Mouse (Mus musculus) liver, embryonic 15.5 days (tissue): ENCODE measurements around the gene Cerkl. TPM values are rescaled to one million over a fixed set of nuclear protein-coding genes. Genes with fewer than 3 reads are reported as not detected.

Experiments used
- ATAC-seq: fragments of 200-750 bp; cut with Nextera tagmentation; 2 replicates; pipeline ENCODE4 v1.8.0; 2017; ENCODE audit warnings: moderate number of reproducible peaks, mild to moderate bottlenecking, moderate library complexity; ENCODE audit not compliant: insufficient read depth
- H3K27ac ChIP-seq: fragments of 300-500 bp; sonication (generic); replicated peaks from 2 replicates; pipeline ENCODE4 v1.5.1; 2015; ENCODE audit warnings: mild to moderate bottlenecking, inconsistent platforms
- H3K27me3 ChIP-seq: fragments of 300-500 bp; sonication (generic); 2 replicates; pipeline ENCODE4 v1.6.1; 2015; ENCODE audit warnings: mild to moderate bottlenecking, inconsistent platforms
- H3K36me3 ChIP-seq: fragments of 300-500 bp; sonication (generic); replicated peaks from 2 replicates; pipeline ENCODE4 v1.6.1; 2015; ENCODE audit warnings: moderate library complexity, mild to moderate bottlenecking, inconsistent platforms
- H3K4me1 ChIP-seq: fragments of 300-500 bp; sonication (generic); replicated peaks from 2 replicates; pipeline ENCODE4 v1.6.1; 2015; ENCODE audit warnings: inconsistent platforms
- H3K4me2 ChIP-seq: fragments of 300-500 bp; sonication (generic); 2 replicates; pipeline ENCODE4 v1.6.1; 2015; ENCODE audit warnings: moderate library complexity, mild to moderate bottlenecking, inconsistent platforms
- H3K4me3 ChIP-seq: fragments of 300-500 bp; sonication (generic); replicated peaks from 2 replicates; pipeline ENCODE4 v1.5.1; 2015; ENCODE audit warnings: mild to moderate bottlenecking, inconsistent platforms
- H3K9ac ChIP-seq: fragments of 300-500 bp; sonication (generic); 2 replicates; pipeline ENCODE4 v1.6.1; 2015; ENCODE audit warnings: moderate library complexity, mild to moderate bottlenecking, inconsistent platforms
- H3K9me3 ChIP-seq: fragments of 300-500 bp; sonication (generic); replicated peaks from 2 replicates; pipeline ENCODE4 v1.6.1; 2016; ENCODE audit warnings: inconsistent platforms
- WGBS: fragments of 180-500 bp; shearing (Covaris S2); methylation state at CpG from one replicate; pipeline ENCODE4 v1.1.7; 2015; ENCODE audit warnings: mixed read lengths; ENCODE audit not compliant: insufficient replicate concordance; 5-methylcytosine and 5-hydroxymethylcytosine counted together
- polyA plus RNA-seq: library from polyadenylated mRNA; unstranded; fragments of >200 nt; fragmentation: Nextera tagmentation; extraction: Ambion mirVana; gene quantifications from 2 replicates; pipeline ENCODE4 v1.2.1, GENCODE M21; 2015

Cerkl gene
- polyA plus RNA-seq, 1 experiment from 2014 or later: 4.3 TPM

GRCm38 (mm10) chr2:79352100-79352802, 104.3 kb downstream of the Cerkl start:
- Histone ChIP-seq H3K4me1 (no peaks in the 10 kb centered on the region), H3K4me3 (no peak overlapping the region), H3K27ac (no peak overlapping the region), H3K9ac (no peak overlapping the region), H3K4me2 (no peak overlapping the region), H3K27me3 (no peaks in the 10 kb centered on the region), H3K36me3 (no peaks in the 10 kb centered on the region), H3K9me3 (no peaks in the 10 kb centered on the region)
- 64% methylated on average over 4 of the region's 4 CpGs for WGBS
- no peak for ATAC-seq

GRCm38 (mm10) chr2:79351179-79352099, 105.1 kb downstream of the Cerkl start:
- H3K27me3 ChIP-seq: no peaks in the 10 kb centered on the region
- ATAC-seq: no peak
- H3K4me1 ChIP-seq: no peaks in the 10 kb centered on the region
- H3K4me2 ChIP-seq: no peak overlapping the region
- H3K9me3 ChIP-seq: no peaks in the 10 kb centered on the region
- no peak overlapping the region for H3K4me3 ChIP-seq
- no peak overlapping the region for H3K9ac ChIP-seq
- H3K27ac ChIP-seq: no peak overlapping the region
- H3K36me3 ChIP-seq: no peaks in the 10 kb centered on the region
- 63% methylated on average over 6 of the region's 6 CpGs for WGBS

- 65% methylated on average over 8 of the region's 8 CpGs for WGBS
- H3K27ac ChIP-seq: no peak overlapping the region
These were observed 113.5 kb downstream of the Cerkl start for GRCm38 (mm10) chr2:79343115-79343514.

GRCm38 (mm10) chr2:79339003-79339402, 117.6 kb downstream of the Cerkl start:
- no peak for ATAC-seq
- no peaks in the 10 kb centered on the region for H3K9me3 ChIP-seq
- H3K27me3 ChIP-seq: no peaks in the 10 kb centered on the region
- H3K4me3 ChIP-seq: no peak overlapping the region
- no peak overlapping the region for H3K27ac ChIP-seq
- no peak overlapping the region for H3K9ac ChIP-seq
- 0 out of 2 replicates have a peak, but pooled peaks cover 5% of the 10 kb centered on the region for H3K36me3 ChIP-seq
- no peak overlapping the region for H3K4me2 ChIP-seq
- no peaks in the 10 kb centered on the region for H3K4me1 ChIP-seq
- WGBS: 56% methylated on average over 1 of the region's 1 CpGs

More at GRCm38 (mm10) chr2:79343115-79343514, 113.5 kb downstream of the Cerkl start:
- Histone ChIP-seq H3K36me3 (no peaks in the 10 kb centered on the region), H3K4me1 (no peaks in the 10 kb centered on the region), H3K4me2 (no peak overlapping the region), H3K9ac (no peak overlapping the region), H3K9me3 (no peaks in the 10 kb centered on the region), H3K27me3 (no peaks in the 10 kb centered on the region), H3K4me3 (no peak overlapping the region)
- no peak for ATAC-seq

- Histone ChIP-seq H3K9me3 (no peaks in the 10 kb centered on the region), H3K4me3 (no peak overlapping the region), H3K4me1 (no peaks in the 10 kb centered on the region), H3K4me2 (no peak overlapping the region), H3K27ac (no peak overlapping the region), H3K9ac (no peak overlapping the region), H3K27me3 (no peaks in the 10 kb centered on the region), H3K36me3 (peaks cover 24% of the 10 kb centered on the region)
- ATAC-seq: no peak
- 48% methylated on average over 1 of the region's 1 CpGs for WGBS
These were observed 120.4 kb downstream of the Cerkl start for GRCm38 (mm10) chr2:79336141-79336540.

- no peaks in the 10 kb centered on the region for H3K9me3 ChIP-seq
- no peaks in the 10 kb centered on the region for H3K4me1 ChIP-seq
- H3K4me3 ChIP-seq: no peak overlapping the region
- no peak overlapping the region for H3K4me2 ChIP-seq
- H3K36me3 ChIP-seq: peaks cover 37% of the 10 kb centered on the region
- ATAC-seq: no peak
- H3K9ac ChIP-seq: no peak overlapping the region
- H3K27ac ChIP-seq: no peak overlapping the region
- H3K27me3 ChIP-seq: no peaks in the 10 kb centered on the region
These were observed 121.9 kb downstream of the Cerkl start for GRCm38 (mm10) chr2:79334661-79335060.

- ATAC-seq: no peak
- no peaks in the 10 kb centered on the region for H3K27me3 ChIP-seq
- peaks cover 88% of the 10 kb centered on the region for H3K36me3 ChIP-seq
- no peaks in the 10 kb centered on the region for H3K4me1 ChIP-seq
- WGBS: 87% methylated on average over 2 of the region's 2 CpGs
- H3K9me3 ChIP-seq: no peaks in the 10 kb centered on the region
- H3K27ac ChIP-seq: no peak overlapping the region
- no peak overlapping the region for H3K9ac ChIP-seq
- H3K4me2 ChIP-seq: no peak overlapping the region
- no peak overlapping the region for H3K4me3 ChIP-seq
These were observed 128.5 kb downstream of the Cerkl start for GRCm38 (mm10) chr2:79328079-79328478.

- no peak for ATAC-seq
- 90% methylated on average over 9 of the region's 9 CpGs for WGBS
- Histone ChIP-seq H3K27ac (no peak overlapping the region), H3K36me3 (peaks cover 90% of the 10 kb centered on the region), H3K9ac (no peak overlapping the region), H3K9me3 (no peaks in the 10 kb centered on the region), H3K4me1 (no peaks in the 10 kb centered on the region), H3K4me2 (no peak overlapping the region), H3K4me3 (no peak overlapping the region), H3K27me3 (no peaks in the 10 kb centered on the region)
These were observed 140.3 kb downstream of the Cerkl start for GRCm38 (mm10) chr2:79316182-79316880.

GRCm38 (mm10) chr2:79315108-79315507, 141.5 kb downstream of the Cerkl start:
- Histone ChIP-seq H3K4me2 (no peak overlapping the region), H3K9ac (no peak overlapping the region), H3K9me3 (no peaks in the 10 kb centered on the region), H3K4me1 (no peaks in the 10 kb centered on the region), H3K27me3 (no peaks in the 10 kb centered on the region), H3K36me3 (peaks cover 91% of the 10 kb centered on the region), H3K4me3 (no peak overlapping the region), H3K27ac (no peak overlapping the region)
- WGBS: 88% methylated on average over 4 of the region's 4 CpGs
- no peak for ATAC-seq

GRCm38 (mm10) chr2:79312499-79312898, 144.1 kb downstream of the Cerkl start:
- WGBS: 86% methylated on average over 4 of the region's 4 CpGs
- Histone ChIP-seq H3K4me3 (no peak overlapping the region), H3K27me3 (no peaks in the 10 kb centered on the region), H3K4me2 (no peak overlapping the region), H3K4me1 (no peaks in the 10 kb centered on the region), H3K9ac (no peak overlapping the region), H3K36me3 (peaks cover 93% of the 10 kb centered on the region), H3K27ac (no peak overlapping the region), H3K9me3 (no peaks in the 10 kb centered on the region)
- ATAC-seq: no peak
